Mouse (Mus musculus): Measurements from ENCODE around the gene Eps8l1. TPM values are rescaled to one million over a fixed set of nuclear protein-coding genes. Genes with fewer than 3 reads are reported as not detected.

Gene Eps8l1
- polyA plus RNA-seq, 1 experiment from 2014 or later, result 3.8 TPM

DNA sequence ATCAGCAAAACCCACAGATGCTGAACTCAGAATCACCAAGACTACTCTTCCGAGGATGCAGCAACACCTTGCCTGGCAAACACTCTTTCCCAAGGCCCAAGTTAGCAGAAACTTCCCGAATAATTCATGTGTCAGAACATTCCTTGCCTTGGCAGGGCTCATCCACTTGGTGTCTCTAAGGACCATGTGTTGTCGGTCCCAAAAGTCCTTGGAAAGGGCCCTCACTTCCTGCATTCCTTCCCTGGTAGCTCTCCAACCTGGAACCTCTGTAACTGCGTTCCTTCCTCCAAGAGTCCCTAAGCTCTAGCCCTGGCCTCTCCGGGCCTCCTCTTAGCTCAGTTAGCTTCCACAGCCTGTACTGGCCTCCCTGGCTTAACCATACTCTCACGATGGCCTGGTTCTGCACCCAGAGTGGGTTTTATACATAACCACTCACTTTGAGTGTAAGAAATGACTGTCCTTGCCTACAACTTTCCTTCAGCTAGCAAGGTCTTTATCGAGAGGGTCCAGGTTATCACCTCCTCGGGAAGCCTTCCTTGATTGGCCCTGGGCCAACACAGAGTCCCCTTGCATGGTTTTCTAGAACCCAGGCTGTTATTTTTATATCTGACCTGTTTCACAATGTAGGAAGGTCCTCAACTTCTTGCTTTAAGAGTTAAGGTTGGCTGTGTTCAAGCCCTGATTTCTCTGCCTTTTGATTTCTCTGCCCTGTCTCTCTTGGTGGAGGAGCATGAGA is 51.2 kb downstream of the Eps8l1 start:
- ATAC-seq (ENCODE audit: low FRiP score) (no peak), DNase-seq (ENCODE audit: low spot score, missing footprints) (no peak)
- H3K4me2 ChIP-seq, result no peak overlapping the region
- H3K4me1 ChIP-seq (ENCODE audit: control insufficient read depth, insufficient read depth, low read length), result peaks cover 14% of the 10 kb centered on the region
- no peak overlapping the region for H3K27ac ChIP-seq (ENCODE audit: low read depth, low read length)
- H3K36me3 ChIP-seq (ENCODE audit: control insufficient read depth, insufficient read depth, low read length), result no peaks in the 10 kb centered on the region
- H3K9me3 ChIP-seq (ENCODE audit: control insufficient read depth, low read length), result no peaks in the 10 kb centered on the region
- H3K27me3 ChIP-seq (ENCODE audit: control insufficient read depth, insufficient read depth, low read length), result no peaks in the 10 kb centered on the region
- H3K4me3 ChIP-seq (ENCODE audit: low read depth, low read length), result no peak overlapping the region
- WGBS, result 82% methylated on average over 8 of the region's 8 CpGs
- H3K9ac ChIP-seq (ENCODE audit: low read length), result no peak overlapping the region

DNA sequence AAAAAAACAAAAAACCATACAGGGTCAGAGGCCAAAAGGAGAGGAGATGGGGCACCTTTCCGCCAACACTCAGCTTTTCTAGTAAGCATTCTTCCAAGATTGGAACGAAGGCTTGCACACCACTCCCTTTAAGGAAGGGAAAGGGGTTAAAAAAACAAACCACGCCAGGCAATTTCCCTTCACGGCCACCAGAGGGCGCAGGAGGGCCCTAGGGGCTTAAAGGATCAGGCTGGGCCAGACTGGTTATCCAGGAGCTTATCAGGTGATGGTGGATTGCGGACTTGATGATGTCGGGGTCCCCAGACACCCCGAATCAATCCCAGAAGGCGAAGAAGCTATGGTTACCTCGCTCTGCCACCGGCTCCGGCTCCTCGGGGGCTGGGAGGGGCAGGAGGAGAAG is 52.8 kb downstream of the Eps8l1 start:
- no peak overlapping the region for H3K4me2 ChIP-seq
- WGBS, result 29% methylated on average over 13 of the region's 13 CpGs
- H3K4me3 ChIP-seq (ENCODE audit: low read depth, low read length), result no peak overlapping the region
- no peaks in the 10 kb centered on the region for H3K9me3 ChIP-seq (ENCODE audit: control insufficient read depth, low read length)
- H3K9ac ChIP-seq (ENCODE audit: low read length), result no peak overlapping the region
- ATAC-seq (ENCODE audit: low FRiP score), result no peak
- peaks cover 14% of the 10 kb centered on the region for H3K4me1 ChIP-seq (ENCODE audit: control insufficient read depth, insufficient read depth, low read length)
- H3K27me3 ChIP-seq (ENCODE audit: control insufficient read depth, insufficient read depth, low read length), result no peaks in the 10 kb centered on the region
- no peaks in the 10 kb centered on the region for H3K36me3 ChIP-seq (ENCODE audit: control insufficient read depth, insufficient read depth, low read length)
- H3K27ac ChIP-seq (ENCODE audit: low read depth, low read length), result no peak overlapping the region
- DNase-seq (ENCODE audit: low spot score, missing footprints), result peak; percentile 94

GRCm38 (mm10) chr7:4513829-4514712 is 53.6 kb downstream of the Eps8l1 start:
- Histone ChIP-seq H3K9me3 (ENCODE audit: control insufficient read depth, low read length) (no peaks in the 10 kb centered on the region), H3K27me3 (ENCODE audit: control insufficient read depth, insufficient read depth, low read length) (no peaks in the 10 kb centered on the region), H3K27ac (ENCODE audit: low read depth, low read length) (no peak overlapping the region), H3K4me3 (ENCODE audit: low read depth, low read length) (no peak overlapping the region), H3K4me2 (no peak overlapping the region), H3K9ac (ENCODE audit: low read length) (no peak overlapping the region), H3K4me1 (ENCODE audit: control insufficient read depth, insufficient read depth, low read length) (peaks cover 14% of the 10 kb centered on the region), H3K36me3 (ENCODE audit: control insufficient read depth, insufficient read depth, low read length) (no peaks in the 10 kb centered on the region)
- 54% methylated on average over 6 of the region's 6 CpGs for WGBS
- ATAC-seq (ENCODE audit: low FRiP score) (no peak), DNase-seq (ENCODE audit: low spot score, missing footprints) (no peak)

GRCm38 (mm10) chr7:4515853-4516252 is 55.4 kb downstream of the Eps8l1 start:
- H3K4me2 ChIP-seq, result no peak overlapping the region
- peaks cover 15% of the 10 kb centered on the region for H3K4me1 ChIP-seq (ENCODE audit: control insufficient read depth, insufficient read depth, low read length)
- H3K27ac ChIP-seq (ENCODE audit: low read depth, low read length), result no peak overlapping the region
- no peak overlapping the region for H3K9ac ChIP-seq (ENCODE audit: low read length)
- peak; percentile 20 for ATAC-seq (ENCODE audit: low FRiP score)
- H3K4me3 ChIP-seq (ENCODE audit: low read depth, low read length), result no peak overlapping the region
- peaks cover 6% of the 10 kb centered on the region; the same call in 1 of the 2 replicates for H3K27me3 ChIP-seq (ENCODE audit: control insufficient read depth, insufficient read depth, low read length)
- no peak for DNase-seq (ENCODE audit: low spot score, missing footprints)
- H3K9me3 ChIP-seq (ENCODE audit: control insufficient read depth, low read length), result no peaks in the 10 kb centered on the region
- no peaks in the 10 kb centered on the region for H3K36me3 ChIP-seq (ENCODE audit: control insufficient read depth, insufficient read depth, low read length)
- 69% methylated on average over 6 of the region's 6 CpGs for WGBS

GRCm38 (mm10) chr7:4516332-4517050 is 56.0 kb downstream of the Eps8l1 start, which contains the start of gene Tnnt1:
Tnnt1 (minus strand) TSS chr7:4516382.
- ATAC-seq (ENCODE audit: low FRiP score) (peak; percentile 59), DNase-seq (ENCODE audit: low spot score, missing footprints) (no peak)
- Histone ChIP-seq H3K4me2 (no peak within 1 kb of the TSS), H3K4me1 (ENCODE audit: control insufficient read depth, insufficient read depth, low read length) (peaks cover 17% of the 10 kb centered on the region), H3K36me3 (ENCODE audit: control insufficient read depth, insufficient read depth, low read length) (no peaks in the 10 kb centered on the region), H3K27ac (ENCODE audit: low read depth, low read length) (no peak within 1 kb of the TSS), H3K9ac (ENCODE audit: low read length) (no peak within 1 kb of the TSS), H3K27me3 (ENCODE audit: control insufficient read depth, insufficient read depth, low read length) (peaks cover 6% of the 10 kb centered on the region; the same call in 1 of the 2 replicates), H3K4me3 (ENCODE audit: low read depth, low read length) (no peak within 1 kb of the TSS), H3K9me3 (ENCODE audit: control insufficient read depth, low read length) (no peaks in the 10 kb centered on the region)
- WGBS, result 19% methylated on average over 3 of the region's 4 CpGs

GRCm38 (mm10) chr7:4518487-4518886 is 58.0 kb downstream of the Eps8l1 start:
- H3K9me3 ChIP-seq (ENCODE audit: control insufficient read depth, low read length), result no peaks in the 10 kb centered on the region
- no peak for ATAC-seq (ENCODE audit: low FRiP score)
- no peak for DNase-seq (ENCODE audit: low spot score, missing footprints)
- peaks cover 17% of the 10 kb centered on the region for H3K4me1 ChIP-seq (ENCODE audit: control insufficient read depth, insufficient read depth, low read length)
- no peak overlapping the region for H3K4me2 ChIP-seq
- 68% methylated on average over 1 of the region's 1 CpGs for WGBS
- H3K27me3 ChIP-seq (ENCODE audit: control insufficient read depth, insufficient read depth, low read length), result peaks cover 6% of the 10 kb centered on the region; the same call in 1 of the 2 replicates
- no peaks in the 10 kb centered on the region for H3K36me3 ChIP-seq (ENCODE audit: control insufficient read depth, insufficient read depth, low read length)
- H3K9ac ChIP-seq (ENCODE audit: low read length), result no peak overlapping the region
- H3K27ac ChIP-seq (ENCODE audit: low read depth, low read length), result no peak overlapping the region
- H3K4me3 ChIP-seq (ENCODE audit: low read depth, low read length), result no peak overlapping the region

DNA sequence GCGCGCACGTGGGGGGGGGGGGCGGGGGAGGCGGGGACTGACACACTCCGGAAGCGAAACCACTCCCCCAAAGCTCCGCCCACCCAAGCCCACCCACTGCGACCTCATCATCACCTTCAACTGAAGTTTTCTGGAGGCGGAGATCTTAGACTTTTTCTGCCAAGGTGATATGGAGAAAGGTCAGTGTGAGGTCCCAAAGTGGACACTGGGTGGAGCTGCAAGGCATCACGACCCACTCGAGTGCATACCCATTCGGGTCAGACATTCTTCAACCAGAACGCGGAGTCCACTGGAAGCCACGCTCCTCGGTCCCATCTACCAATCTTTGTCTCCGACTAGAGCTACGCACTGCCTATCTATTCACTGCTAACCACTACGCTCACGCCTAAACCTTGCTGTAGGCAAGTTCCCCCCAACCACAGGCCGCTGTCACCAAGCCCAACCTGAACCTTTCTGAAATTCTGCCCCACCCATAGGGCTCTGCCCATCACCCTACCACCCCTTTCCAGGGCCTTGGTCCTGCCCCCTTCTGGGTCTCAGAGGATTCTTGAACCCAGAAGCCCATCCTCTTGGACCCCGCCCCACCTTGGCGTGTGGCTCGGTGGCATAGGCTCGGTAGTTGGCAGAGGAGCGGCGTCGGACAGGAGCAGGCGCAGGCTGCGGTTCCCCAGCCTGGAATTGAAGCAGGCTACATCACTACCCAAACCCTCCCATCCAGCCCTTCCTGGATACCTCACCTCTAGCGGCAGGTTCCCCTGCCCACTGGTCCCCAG is 60.9 kb downstream of the Eps8l1 start:
- H3K36me3 ChIP-seq (ENCODE audit: control insufficient read depth, insufficient read depth, low read length), result no peaks in the 10 kb centered on the region
- H3K9ac ChIP-seq (ENCODE audit: low read length), result no peak overlapping the region
- peak; percentile 84 for DNase-seq (ENCODE audit: low spot score, missing footprints)
- H3K9me3 ChIP-seq (ENCODE audit: control insufficient read depth, low read length), result no peaks in the 10 kb centered on the region
- H3K4me3 ChIP-seq (ENCODE audit: low read depth, low read length), result peak overlapping the region; percentile 17
- peak overlapping the region; percentile 39 for H3K4me2 ChIP-seq
- H3K27me3 ChIP-seq (ENCODE audit: control insufficient read depth, insufficient read depth, low read length), result peaks cover 6% of the 10 kb centered on the region; the same call in 1 of the 2 replicates
- no peak for ATAC-seq (ENCODE audit: low FRiP score)
- WGBS, result 32% methylated on average over 32 of the region's 32 CpGs
- H3K27ac ChIP-seq (ENCODE audit: low read depth, low read length), result no peak overlapping the region
- peaks cover 4% of the 10 kb centered on the region for H3K4me1 ChIP-seq (ENCODE audit: control insufficient read depth, insufficient read depth, low read length)

GRCm38 (mm10) chr7:4522292-4522691 is 61.8 kb downstream of the Eps8l1 start:
- DNase-seq (ENCODE audit: low spot score, missing footprints) (no peak), ATAC-seq (ENCODE audit: low FRiP score) (no peak)

More at GRCm38 (mm10) chr7:4522292-4522691, 61.8 kb downstream of the Eps8l1 start:
- peaks cover 5% of the 10 kb centered on the region for H3K4me1 ChIP-seq (ENCODE audit: control insufficient read depth, insufficient read depth, low read length)
- peaks cover 10% of the 10 kb centered on the region for H3K27me3 ChIP-seq (ENCODE audit: control insufficient read depth, insufficient read depth, low read length)
- H3K27ac ChIP-seq (ENCODE audit: low read depth, low read length), result no peak overlapping the region
- H3K36me3 ChIP-seq (ENCODE audit: control insufficient read depth, insufficient read depth, low read length), result no peaks in the 10 kb centered on the region
- no peak overlapping the region for H3K9ac ChIP-seq (ENCODE audit: low read length)
- no peaks in the 10 kb centered on the region for H3K9me3 ChIP-seq (ENCODE audit: control insufficient read depth, low read length)
- no peak overlapping the region for H3K4me3 ChIP-seq (ENCODE audit: low read depth, low read length)
- H3K4me2 ChIP-seq, result no peak overlapping the region
- WGBS, result 83% methylated on average over 6 of the region's 6 CpGs
